Mouse (Mus musculus) megakaryocyte progenitor cell, adult 5-6 weeks (primary cell): ENCODE measurements around the gene Adgrl3. TPM values are rescaled to one million over a fixed set of nuclear protein-coding genes. Genes with fewer than 3 reads are reported as not detected.
"Not testable (repeated sequence)": the region's sequence is repeated elsewhere in the genome, so short reads cannot be mapped to it uniquely, and the experiment has no call there.

Experiments
- ATAC-seq: replicated peaks from 2 replicates; pipeline ENCODE4 v1.8.0; 2016; ENCODE audit warnings: mild to moderate bottlenecking, moderate TSS enrichment, inconsistent platforms; ENCODE audit not compliant: poor library complexity
- total RNA-seq, 2 experiments: library from RNA; stranded (forward) in 1 of 2; stranded (reverse) in 1 of 2; fragments of 157-497, 149-512 nt in 1 of 2; fragments of 200-1000 nt in 1 of 2; gene quantifications; 2 replicates each; pipeline versions ENCODE4 v1.2.3 to v1.2.4; 2015 to 2017

Gene Adgrl3
- total RNA-seq, 2 experiments from 2014 or later = not detected

GRCm38 (mm10) chr5:81531639-81532038, 511.7 kb downstream of the Adgrl3 start:
- no peak for ATAC-seq

- no peak for ATAC-seq
Observed at GRCm38 (mm10) chr5:81550211-81550610, 530.3 kb downstream of the Adgrl3 start.

- not testable (repeated sequence) for ATAC-seq
Observed at GRCm38 (mm10) chr5:81555149-81555548, 535.2 kb downstream of the Adgrl3 start.

- no peak for ATAC-seq
Observed at GRCm38 (mm10) chr5:81556008-81556407, 536.1 kb downstream of the Adgrl3 start.

GRCm38 (mm10) chr5:81558965-81559364, 539.0 kb downstream of the Adgrl3 start:
- no peak for ATAC-seq

- ATAC-seq = no peak
Observed at GRCm38 (mm10) chr5:81564294-81564693, 544.4 kb downstream of the Adgrl3 start.

GRCm38 (mm10) chr5:81566577-81566976, 546.6 kb downstream of the Adgrl3 start:
- ATAC-seq = no peak

GRCm38 (mm10) chr5:81568743-81569142, 548.8 kb downstream of the Adgrl3 start:
- ATAC-seq = no peak

- ATAC-seq = no peak
Observed at GRCm38 (mm10) chr5:81582886-81583285, 562.9 kb downstream of the Adgrl3 start.

GRCm38 (mm10) chr5:81583425-81583824, 563.5 kb downstream of the Adgrl3 start:
- ATAC-seq = no peak

- ATAC-seq = no peak
Observed at GRCm38 (mm10) chr5:81584945-81585344, 565.0 kb downstream of the Adgrl3 start.

GRCm38 (mm10) chr5:81590005-81590694, 570.2 kb downstream of the Adgrl3 start:
- no peak for ATAC-seq

- ATAC-seq = no peak
Observed at GRCm38 (mm10) chr5:81591481-81591880, 571.5 kb downstream of the Adgrl3 start.

- no peak for ATAC-seq
Observed at GRCm38 (mm10) chr5:81593396-81593995, 573.6 kb downstream of the Adgrl3 start.

GRCm38 (mm10) chr5:81598041-81598440, 578.1 kb downstream of the Adgrl3 start:
- no peak for ATAC-seq

- ATAC-seq = no peak
Observed at GRCm38 (mm10) chr5:81602889-81603288, 583.0 kb downstream of the Adgrl3 start.

- no peak for ATAC-seq
Observed at GRCm38 (mm10) chr5:81605646-81606045, 585.7 kb downstream of the Adgrl3 start.

GRCm38 (mm10) chr5:81610223-81610622, 590.3 kb downstream of the Adgrl3 start:
- ATAC-seq = no peak

GRCm38 (mm10) chr5:81614674-81615073, 594.7 kb downstream of the Adgrl3 start:
- ATAC-seq = no peak

GRCm38 (mm10) chr5:81621106-81621505, 601.2 kb downstream of the Adgrl3 start:
- ATAC-seq = no peak

GRCm38 (mm10) chr5:81621715-81622114, 601.8 kb downstream of the Adgrl3 start:
- ATAC-seq = no peak

GRCm38 (mm10) chr5:81623846-81624245, 603.9 kb downstream of the Adgrl3 start:
- ATAC-seq = no peak

- no peak for ATAC-seq
Observed at GRCm38 (mm10) chr5:81636169-81636568, 616.2 kb downstream of the Adgrl3 start.
